Mouse (Mus musculus): ENCODE results near the gene Ccl25. TPM values are rescaled to one million over a fixed set of nuclear protein-coding genes. Genes with fewer than 3 reads are reported as not detected.
A peak's percentile ranks its signal among the peaks of the same experiment; 100 is the strongest.
"Not testable (repeated sequence)": the region's sequence is repeated elsewhere in the genome, so short reads cannot be mapped to it uniquely, and the experiment has no call there.

The Ccl25 gene
- polyA plus RNA-seq, 1 experiment from 2014 or later = 15.7 TPM

DNA sequence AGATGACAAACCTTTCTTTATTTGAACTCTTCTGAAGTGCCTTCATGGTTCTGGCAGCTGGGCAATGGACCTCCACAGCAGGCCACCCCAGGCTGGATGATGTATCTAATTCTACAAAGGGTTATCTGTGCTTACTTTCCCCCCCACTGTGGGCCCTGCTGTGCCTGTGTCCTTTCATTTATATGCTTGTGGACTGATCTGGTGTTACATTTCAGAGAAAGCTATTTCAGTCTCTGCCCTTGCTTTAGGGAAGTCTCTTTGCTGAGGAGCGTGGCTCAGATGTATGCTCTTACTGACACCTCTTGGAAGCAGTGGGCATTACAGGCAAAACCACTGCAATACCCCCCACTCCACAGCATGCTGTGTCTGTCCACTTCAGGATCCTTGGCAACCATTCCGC is 45.1 kb downstream of the Ccl25 start:
- Histone ChIP-seq H3K36me3 (no peaks in the 10 kb centered on the region), H3K27ac (peak overlapping the region; percentile 66), H3K9me3 (replicated peaks) (no peaks in the 10 kb centered on the region), H3K4me1 (replicated peaks) (no peaks in the 10 kb centered on the region), H3K27me3 (no peaks in the 10 kb centered on the region), H3K4me2 (no peak overlapping the region), H3K9ac (no peak overlapping the region), H3K4me3 (no peak overlapping the region)
- 0 out of 2 replicates have a peak, but pooled peaks have one; percentile 60 for ATAC-seq (replicated peaks; ENCODE audit: insufficient number of reproducible peaks, insufficient read depth, low FRiP score, low read depth)
- 20% methylated on average over 2 of the region's 2 CpGs for WGBS

DNA sequence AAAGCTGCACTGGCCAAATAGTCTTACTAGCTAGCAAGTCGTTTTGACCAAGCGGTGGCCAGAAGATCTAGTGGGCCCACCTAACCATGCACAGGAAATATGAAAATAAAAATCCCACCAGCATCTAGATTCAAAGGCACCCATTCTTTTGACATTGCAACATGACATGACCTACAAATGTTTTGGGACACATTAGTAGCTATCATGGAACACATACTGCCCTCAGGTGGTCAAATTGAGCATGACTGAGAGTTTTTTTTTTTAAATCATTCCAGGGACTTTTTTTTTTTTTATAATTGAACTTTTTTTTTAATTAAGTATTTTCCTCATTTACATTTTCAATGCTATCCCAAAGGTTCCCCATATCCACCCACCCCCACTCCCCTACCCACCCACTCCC is 47.6 kb downstream of the Ccl25 start:
- no peak overlapping the region for H3K4me3 ChIP-seq
- no peak overlapping the region for H3K4me2 ChIP-seq
- H3K9me3 ChIP-seq (replicated peaks) = no peaks in the 10 kb centered on the region
- H3K27ac ChIP-seq = no peak overlapping the region
- H3K4me1 ChIP-seq (replicated peaks) = no peaks in the 10 kb centered on the region
- no peak overlapping the region for H3K9ac ChIP-seq
- no peaks in the 10 kb centered on the region for H3K36me3 ChIP-seq
- H3K27me3 ChIP-seq = no peaks in the 10 kb centered on the region
- no peak for ATAC-seq (replicated peaks; ENCODE audit: insufficient number of reproducible peaks, insufficient read depth, low FRiP score, low read depth)
- WGBS = 66% methylated on average over 2 of the region's 2 CpGs

DNA sequence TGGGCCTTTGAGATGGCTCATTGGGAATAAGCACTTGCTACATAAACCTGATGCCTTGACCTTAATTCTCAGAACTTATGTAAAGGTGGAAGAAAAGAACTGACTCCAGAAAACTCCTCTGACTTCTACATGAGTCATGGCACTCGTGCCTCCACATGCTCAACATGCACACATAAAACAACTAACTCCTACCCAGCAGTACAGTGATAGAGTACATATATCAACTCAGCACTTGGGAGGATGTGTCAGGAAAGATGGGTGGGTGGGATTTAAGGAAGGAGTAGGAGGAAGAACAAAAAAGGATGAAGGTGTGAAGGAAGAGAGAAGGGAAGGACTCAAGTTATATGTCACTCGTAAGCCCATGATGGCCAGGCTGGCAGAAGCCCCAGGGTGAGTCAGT is 76.4 kb downstream of the Ccl25 start:
- Histone ChIP-seq H3K4me3 (no peak overlapping the region), H3K27ac (no peak overlapping the region), H3K4me1 (replicated peaks) (peaks cover 10% of the 10 kb centered on the region), H3K36me3 (no peaks in the 10 kb centered on the region), H3K27me3 (no peaks in the 10 kb centered on the region), H3K9ac (no peak overlapping the region), H3K9me3 (replicated peaks) (no peaks in the 10 kb centered on the region), H3K4me2 (no peak overlapping the region)
- WGBS = 81% methylated on average over 2 of the region's 2 CpGs
- no peak for ATAC-seq (replicated peaks; ENCODE audit: insufficient number of reproducible peaks, insufficient read depth, low FRiP score, low read depth)

DNA sequence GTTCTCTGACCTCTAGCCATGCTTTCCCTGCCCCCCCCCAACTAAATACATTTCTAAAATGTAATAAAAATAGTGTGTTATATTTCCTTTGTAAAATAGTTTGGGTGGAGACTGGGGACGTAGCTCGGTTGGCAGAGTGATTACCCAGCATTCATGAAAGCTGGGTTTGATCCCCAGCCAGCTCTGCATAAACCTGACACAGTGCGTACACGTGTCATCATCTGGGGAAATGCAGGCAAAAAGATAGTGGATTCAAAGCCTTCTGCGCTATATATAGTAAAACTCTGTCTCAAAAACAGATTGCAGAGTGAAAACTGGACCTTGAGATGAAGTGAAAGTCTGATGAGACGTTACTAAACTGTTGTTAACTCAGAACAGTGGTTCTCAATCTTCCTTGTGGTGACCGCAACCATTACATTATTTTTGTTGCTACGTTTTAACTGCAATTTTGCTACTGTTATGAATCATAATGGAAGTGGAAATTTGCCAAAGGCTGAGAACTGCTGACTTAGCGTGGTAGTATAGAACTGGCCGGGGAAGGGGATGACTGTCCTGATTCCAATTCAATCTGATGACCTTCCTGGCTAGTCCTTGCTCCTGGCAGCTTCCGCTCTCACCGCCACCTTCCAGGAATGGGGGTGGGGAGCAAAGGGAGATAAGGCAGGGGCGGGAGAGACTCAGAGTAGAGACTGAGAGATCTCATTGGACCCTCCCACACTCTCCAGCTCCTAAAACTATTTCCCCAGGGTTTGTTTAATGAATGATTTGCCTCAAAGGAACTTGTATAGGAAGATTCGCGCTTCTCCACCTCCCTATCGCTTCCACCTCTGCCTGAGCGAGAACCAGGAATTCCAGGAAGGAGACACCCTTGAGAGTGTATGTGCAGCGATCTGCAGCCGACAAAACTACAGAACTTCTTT is 79.2 kb downstream of the Ccl25 start:
- peak; percentile 48; the same call in 1 of the 2 replicates for ATAC-seq (replicated peaks; ENCODE audit: insufficient number of reproducible peaks, insufficient read depth, low FRiP score, low read depth)
- Histone ChIP-seq H3K36me3 (no peaks in the 10 kb centered on the region), H3K4me3 (peak overlapping the region; percentile 52), H3K9me3 (replicated peaks) (no peaks in the 10 kb centered on the region), H3K4me1 (replicated peaks) (peaks cover 10% of the 10 kb centered on the region), H3K27ac (peak overlapping the region; percentile 66), H3K9ac (peak overlapping the region; percentile 54), H3K27me3 (no peaks in the 10 kb centered on the region), H3K4me2 (peak overlapping the region; percentile 78)
- WGBS = 19% methylated on average over 19 of the region's 19 CpGs

DNA sequence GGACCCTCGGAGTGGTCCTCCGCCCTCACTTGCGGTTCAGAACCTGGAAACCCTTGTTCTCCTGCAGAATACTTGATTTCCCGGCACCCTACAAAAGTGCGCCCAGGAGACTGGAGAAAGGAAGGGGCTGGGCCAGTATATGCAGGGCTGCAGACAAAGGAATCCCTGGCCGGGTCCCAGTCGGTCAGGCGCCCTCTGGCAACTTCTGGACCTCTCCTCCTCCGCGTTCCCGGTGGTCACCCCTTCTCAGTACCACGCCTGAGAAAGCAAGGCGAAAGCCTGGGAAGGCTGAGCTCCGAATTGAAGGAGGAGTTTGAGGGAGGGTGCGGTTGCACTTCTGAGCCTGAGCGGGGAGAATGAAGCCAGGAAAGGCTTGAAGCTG is 79.9 kb downstream of the Ccl25 start:
- Histone ChIP-seq H3K36me3 (no peaks in the 10 kb centered on the region), H3K27ac (peak overlapping the region; percentile 66), H3K27me3 (no peaks in the 10 kb centered on the region), H3K4me3 (peak overlapping the region; percentile 52), H3K4me2 (peak overlapping the region; percentile 78), H3K9me3 (replicated peaks) (no peaks in the 10 kb centered on the region), H3K4me1 (replicated peaks) (peaks cover 10% of the 10 kb centered on the region), H3K9ac (peak overlapping the region; percentile 54)
- 18% methylated on average over 16 of the region's 16 CpGs for WGBS
- peak; percentile 67 for ATAC-seq (replicated peaks; ENCODE audit: insufficient number of reproducible peaks, insufficient read depth, low FRiP score, low read depth)

DNA sequence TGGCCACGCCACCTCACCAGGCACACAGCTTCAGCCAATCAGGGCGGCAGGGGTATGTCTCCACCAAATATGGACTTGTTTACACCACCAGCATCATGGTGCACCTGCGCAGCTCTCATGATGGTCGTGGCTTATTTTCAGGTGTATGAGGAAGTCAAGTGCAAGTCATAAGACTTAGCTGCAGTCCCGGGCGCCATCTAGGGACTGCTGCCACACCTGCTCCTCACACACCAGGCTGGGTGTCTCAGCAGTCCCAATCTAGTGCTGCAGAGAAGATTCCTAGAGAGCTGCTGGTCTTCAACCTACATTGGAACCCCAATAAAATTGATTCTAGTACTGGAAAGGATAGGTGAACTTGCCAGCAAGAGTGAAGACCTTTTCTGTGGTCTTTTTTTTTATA is 83.4 kb downstream of the Ccl25 start:
- not testable (repeated sequence) for H3K27me3 ChIP-seq; H3K36me3 ChIP-seq; H3K9ac ChIP-seq; ATAC-seq (replicated peaks; ENCODE audit: insufficient number of reproducible peaks, insufficient read depth, low FRiP score, low read depth); H3K9me3 ChIP-seq (replicated peaks); H3K4me2 ChIP-seq; H3K27ac ChIP-seq; H3K4me3 ChIP-seq
- peaks cover 23% of the 10 kb centered on the region for H3K4me1 ChIP-seq (replicated peaks)
- 66% methylated on average over 6 of the region's 6 CpGs for WGBS

Other genes starting within 250 kb of the Ccl25 start
- gene Cd209f, start 219.4 kb upstream of the Ccl25 start, polyA plus RNA-seq (2015; fragmentation: Nextera tagmentation; extraction: Ambion mirVana) = not detected in 2 replicates
- gene Cd209g, start 191.1 kb upstream of the Ccl25 start, polyA plus RNA-seq (2015; fragmentation: Nextera tagmentation; extraction: Ambion mirVana) = not detected in 2 replicates
- 12.9 and 18.3 TPM in 2 replicates for gene Evi5l, start 158.6 kb upstream of the Ccl25 start, polyA plus RNA-seq (2015; fragmentation: Nextera tagmentation; extraction: Ambion mirVana)
- 0.44 and 0.95 TPM in 2 replicates for gene Prr36, start 107.8 kb upstream of the Ccl25 start, polyA plus RNA-seq (2015; fragmentation: Nextera tagmentation; extraction: Ambion mirVana)
- 0.11 and 0.49 TPM in 2 replicates for gene Lrrc8e, start 98.4 kb upstream of the Ccl25 start, polyA plus RNA-seq (2015; fragmentation: Nextera tagmentation; extraction: Ambion mirVana)
- 21.0 and 24.6 TPM in 2 replicates for gene Map2k7, start 86.5 kb upstream of the Ccl25 start, polyA plus RNA-seq (2015; fragmentation: Nextera tagmentation; extraction: Ambion mirVana)
- gene Gm49320, start 86.3 kb upstream of the Ccl25 start, polyA plus RNA-seq (2015; fragmentation: Nextera tagmentation; extraction: Ambion mirVana) = 0.34 and 0.79 TPM in 2 replicates
- 3.0 and 3.3 TPM in 2 replicates for gene Tgfbr3l, start 77.0 kb upstream of the Ccl25 start, polyA plus RNA-seq (2015; fragmentation: Nextera tagmentation; extraction: Ambion mirVana)
- 37.7 and 47.0 TPM in 2 replicates for gene Snapc2, start 72.1 kb upstream of the Ccl25 start, polyA plus RNA-seq (2015; fragmentation: Nextera tagmentation; extraction: Ambion mirVana)
- 27.8 and 37.3 TPM in 2 replicates for gene Ctxn1, start 65.9 kb upstream of the Ccl25 start, polyA plus RNA-seq (2015; fragmentation: Nextera tagmentation; extraction: Ambion mirVana)
- 59.5 and 60.2 TPM in 2 replicates for gene Timm44, start 49.3 kb upstream of the Ccl25 start, polyA plus RNA-seq (2015; fragmentation: Nextera tagmentation; extraction: Ambion mirVana)
- gene Elavl1, start 203 bp downstream of the Ccl25 start, polyA plus RNA-seq (2015; fragmentation: Nextera tagmentation; extraction: Ambion mirVana) = 160 and 165 TPM in 2 replicates
- gene Cers4, start 167.8 kb downstream of the Ccl25 start, polyA plus RNA-seq (2015; fragmentation: Nextera tagmentation; extraction: Ambion mirVana) = 37.1 and 41.8 TPM in 2 replicates